Mouse (Mus musculus): ENCODE results near the gene Aldh1l2. TPM values are rescaled to one million over a fixed set of nuclear protein-coding genes. Genes with fewer than 3 reads are reported as not detected.
A peak's percentile ranks its signal among the peaks of the same experiment; 100 is the strongest.

The Aldh1l2 gene
- 0.29 and 0.47 TPM in 2 replicates for polyA plus RNA-seq (2015; fragmentation: Nextera tagmentation; extraction: Ambion mirVana)

DNA sequence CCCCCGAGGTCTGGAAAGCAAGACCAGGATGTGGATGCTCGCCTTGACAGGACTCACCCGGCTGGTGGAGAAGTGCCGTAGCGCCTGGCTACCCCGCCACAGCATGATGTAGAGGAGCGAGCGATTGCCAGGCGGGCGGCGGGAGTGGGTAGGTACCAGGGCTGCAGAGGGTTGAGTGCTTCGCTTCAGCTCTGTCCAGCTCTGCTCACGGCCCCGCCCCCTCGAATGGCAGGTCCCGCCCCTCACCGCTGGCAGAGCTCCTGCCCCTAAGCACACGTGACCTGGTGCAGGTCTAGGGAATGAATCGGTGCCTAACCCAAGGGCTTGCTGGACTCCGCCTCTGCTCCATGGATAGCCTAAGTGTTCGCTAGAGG lies at the start of gene Aldh1l2:
TSS of gene Aldh1l2 (minus strand) at position 231 of the 374 bp plus-strand sequence.
- peak; percentile 96 for ATAC-seq (replicated peaks; ENCODE audit: low FRiP score, low read depth)
- H3K4me3 ChIP-seq (replicated peaks; ENCODE audit: low read depth, low read length) = peak within 1 kb of the TSS; percentile 36

DNA sequence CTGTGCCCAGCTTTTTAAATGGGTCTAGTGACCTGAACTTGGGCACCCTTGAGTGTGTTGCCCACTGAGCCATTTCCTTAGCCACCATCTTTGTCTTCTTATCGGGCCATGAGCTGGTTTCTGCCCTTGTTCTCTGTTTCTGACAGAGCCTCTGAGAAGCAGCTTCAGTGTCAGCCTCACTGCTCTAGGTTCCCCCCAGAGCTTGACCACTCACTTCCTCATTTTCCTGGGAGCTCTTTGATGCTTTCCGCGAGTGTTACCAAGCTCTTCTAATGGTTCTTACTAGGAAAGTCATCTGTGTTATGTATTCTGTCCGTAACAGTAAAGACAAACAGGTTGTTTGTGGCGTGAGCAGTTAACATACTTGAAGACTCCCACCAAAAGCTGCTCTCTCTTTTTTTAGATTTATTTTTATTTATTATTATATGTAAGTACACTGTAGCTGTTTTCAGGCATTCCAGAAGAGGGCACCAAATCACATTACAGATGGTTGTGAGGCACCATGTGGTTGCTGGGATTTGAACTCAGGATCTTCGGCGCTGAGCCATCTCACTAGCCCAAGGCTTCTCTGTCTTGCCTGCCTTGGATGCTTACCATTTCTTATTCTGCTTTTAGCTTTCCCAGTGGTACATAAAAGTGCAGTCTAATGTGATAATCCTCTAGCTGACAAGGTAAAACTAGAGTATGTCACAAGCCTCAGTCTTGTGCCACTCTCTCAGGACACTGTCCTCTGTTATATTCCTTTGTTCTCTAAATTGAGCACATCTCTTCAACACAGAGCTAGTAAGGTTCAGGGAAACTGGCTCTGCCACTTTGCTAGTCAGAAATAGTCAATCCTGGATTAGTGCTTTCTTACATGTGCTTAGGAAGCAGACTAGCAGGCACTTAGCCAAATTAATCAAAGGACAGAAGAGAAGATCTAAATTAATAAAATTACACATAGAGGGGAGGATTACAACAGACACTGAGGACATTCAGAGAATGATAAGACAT lies 31.8 kb upstream of the Aldh1l2 start:
- DNase-seq (ENCODE audit: low spot score) (no peak), ATAC-seq (replicated peaks; ENCODE audit: low FRiP score, low read depth) (no peak)
- Histone ChIP-seq H3K4me3 (replicated peaks; ENCODE audit: low read depth, low read length) (no peak overlapping the region), H3K36me3 (ENCODE audit: insufficient read depth, low read length) (peaks cover 62% of the 10 kb centered on the region), H3K27ac (no peak overlapping the region), H3K9ac (ENCODE audit: low read depth, low read length) (no peak overlapping the region), H3K4me1 (replicated peaks; ENCODE audit: insufficient read depth, low read length) (no peaks in the 10 kb centered on the region), H3K9me3 (replicated peaks; ENCODE audit: low read length) (no peaks in the 10 kb centered on the region), H3K4me2 (ENCODE audit: low read length) (no peak overlapping the region), H3K27me3 (ENCODE audit: insufficient read depth, low read length) (no peaks in the 10 kb centered on the region)
- no peak; the same call in 1 of the 2 replicates for TF ChIP-seq CTCF (IDR thresholded peaks at IDR 0.05; ENCODE audit: low read depth)
- 95% methylated on average over 7 of the region's 7 CpGs for WGBS

More for the DNA sequence above, at the start of gene Aldh1l2:
- H3K4me2 ChIP-seq (ENCODE audit: low read length) = peak within 1 kb of the TSS; percentile 68
- no peaks in the 10 kb centered on the region; the same call in 1 of the 2 replicates for H3K4me1 ChIP-seq (replicated peaks; ENCODE audit: insufficient read depth, low read length)
- no peaks in the 10 kb centered on the region for H3K9me3 ChIP-seq (replicated peaks; ENCODE audit: low read length)
- H3K9ac ChIP-seq (ENCODE audit: low read depth, low read length) = peak within 1 kb of the TSS; percentile 50
- no peak within 1 kb of the TSS for H3K27ac ChIP-seq
- H3K27me3 ChIP-seq (ENCODE audit: insufficient read depth, low read length) = no peaks in the 10 kb centered on the region
- peak; percentile 83 for DNase-seq (ENCODE audit: low spot score)
- WGBS = under 1% methylated on average over 21 of the region's 21 CpGs
- TF ChIP-seq CTCF (IDR thresholded peaks at IDR 0.05; ENCODE audit: low read depth) = no peak
- no peaks in the 10 kb centered on the region for H3K36me3 ChIP-seq (ENCODE audit: insufficient read depth, low read length)

DNA sequence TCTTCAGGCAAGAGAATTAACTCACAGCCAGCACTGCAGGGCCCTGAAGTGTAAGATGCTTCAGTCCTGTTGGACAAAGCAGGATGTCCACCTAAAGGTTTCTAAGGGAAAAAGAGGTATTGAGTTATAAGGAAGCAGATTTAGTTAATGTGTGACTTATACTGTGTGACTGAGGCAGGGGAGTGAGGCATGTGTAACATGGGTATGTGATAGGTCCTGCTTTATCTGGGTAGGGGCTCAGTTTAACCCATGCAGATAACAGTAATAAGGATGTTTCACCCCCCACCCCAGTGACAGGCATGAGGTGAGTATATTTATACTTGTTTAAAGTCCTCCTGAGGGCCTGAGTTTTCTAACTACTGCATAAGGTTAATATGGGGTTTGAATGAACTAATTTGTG lies 29.1 kb upstream of the Aldh1l2 start:
- ATAC-seq (replicated peaks; ENCODE audit: low FRiP score, low read depth) = no peak
- peaks cover 54% of the 10 kb centered on the region for H3K36me3 ChIP-seq (ENCODE audit: insufficient read depth, low read length)

DNA sequence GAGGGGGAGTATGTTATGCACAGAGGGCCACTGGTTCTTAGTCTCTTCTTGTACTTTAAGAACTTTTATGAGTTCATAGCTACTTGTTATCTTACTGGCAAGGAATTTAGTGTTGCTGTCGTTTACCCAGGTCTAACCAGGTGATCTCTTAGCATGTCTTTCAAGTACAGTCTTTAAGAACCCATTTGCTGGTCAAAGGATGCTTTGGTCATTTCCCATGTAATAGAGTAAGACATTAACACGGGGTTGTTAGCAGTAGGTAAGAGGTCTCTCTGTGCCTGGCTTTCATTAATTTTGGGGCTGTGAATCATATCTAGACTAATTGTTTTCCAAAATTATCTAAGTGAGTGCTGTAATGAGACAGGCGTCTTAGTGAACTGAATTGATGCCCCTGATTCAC lies 11.4 kb upstream of the Aldh1l2 start:
- H3K9ac ChIP-seq (ENCODE audit: low read depth, low read length) = no peak overlapping the region
- 0 out of 2 replicates have a peak, but pooled peaks cover under 1% of the 10 kb centered on the region for H3K36me3 ChIP-seq (ENCODE audit: insufficient read depth, low read length)
- H3K4me3 ChIP-seq (replicated peaks; ENCODE audit: low read depth, low read length) = no peak overlapping the region; the same call in 1 of the 2 replicates
- DNase-seq (ENCODE audit: low spot score) (no peak), ATAC-seq (replicated peaks; ENCODE audit: low FRiP score, low read depth) (no peak)
- H3K4me1 ChIP-seq (replicated peaks; ENCODE audit: insufficient read depth, low read length) = peaks cover 5% of the 10 kb centered on the region; the same call in 1 of the 2 replicates
- H3K4me2 ChIP-seq (ENCODE audit: low read length) = peak overlapping the region; percentile 68
- H3K9me3 ChIP-seq (replicated peaks; ENCODE audit: low read length) = no peaks in the 10 kb centered on the region
- 53% methylated on average over 3 of the region's 3 CpGs for WGBS
- TF ChIP-seq CTCF (IDR thresholded peaks at IDR 0.05; ENCODE audit: low read depth) = no peak
- no peaks in the 10 kb centered on the region for H3K27me3 ChIP-seq (ENCODE audit: insufficient read depth, low read length)
- H3K27ac ChIP-seq = no peak overlapping the region

More for the DNA sequence above, 29.1 kb upstream of the Aldh1l2 start:
- Histone ChIP-seq H3K27ac (no peak overlapping the region), H3K27me3 (ENCODE audit: insufficient read depth, low read length) (no peaks in the 10 kb centered on the region), H3K4me1 (replicated peaks; ENCODE audit: insufficient read depth, low read length) (no peaks in the 10 kb centered on the region), H3K4me2 (ENCODE audit: low read length) (no peak overlapping the region), H3K9ac (ENCODE audit: low read depth, low read length) (no peak overlapping the region), H3K9me3 (replicated peaks; ENCODE audit: low read length) (no peaks in the 10 kb centered on the region), H3K4me3 (replicated peaks; ENCODE audit: low read depth, low read length) (no peak overlapping the region)
- no peak for TF ChIP-seq CTCF (IDR thresholded peaks at IDR 0.05; ENCODE audit: low read depth)
- no peak for DNase-seq (ENCODE audit: low spot score)

DNA sequence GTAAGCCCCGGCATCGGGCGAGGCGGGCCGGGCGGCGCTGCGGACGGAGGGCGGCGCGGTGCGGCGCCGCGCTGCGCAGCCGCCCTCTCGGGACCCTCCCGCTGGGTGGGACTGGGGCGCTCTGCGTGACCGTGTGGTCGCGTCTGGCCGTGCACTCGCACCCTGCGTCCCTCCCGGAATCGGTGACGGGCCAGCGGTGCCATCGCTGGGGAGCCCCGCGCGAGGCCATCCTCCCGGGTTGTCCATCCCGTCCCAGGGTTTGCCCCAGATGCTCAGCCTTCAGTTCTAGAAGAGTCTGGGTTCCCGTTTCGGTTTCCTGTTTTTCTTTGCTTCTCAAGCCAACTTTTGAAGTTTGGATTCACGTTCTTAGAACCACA lies 10.2 kb upstream of the Aldh1l2 start:
- H3K27me3 ChIP-seq (ENCODE audit: insufficient read depth, low read length) = no peaks in the 10 kb centered on the region
- peak; percentile 90 for ATAC-seq (replicated peaks; ENCODE audit: low FRiP score, low read depth)
- TF ChIP-seq CTCF (IDR thresholded peaks at IDR 0.05; ENCODE audit: low read depth) = no peak
- H3K4me1 ChIP-seq (replicated peaks; ENCODE audit: insufficient read depth, low read length) = peaks cover 5% of the 10 kb centered on the region; the same call in 1 of the 2 replicates
- peak overlapping the region; percentile 91 for H3K9ac ChIP-seq (ENCODE audit: low read depth, low read length)
- peak overlapping the region; percentile 68 for H3K4me2 ChIP-seq (ENCODE audit: low read length)
- no peaks in the 10 kb centered on the region for H3K36me3 ChIP-seq (ENCODE audit: insufficient read depth, low read length)
- H3K27ac ChIP-seq = peak overlapping the region; percentile 91
- H3K9me3 ChIP-seq (replicated peaks; ENCODE audit: low read length) = no peaks in the 10 kb centered on the region
- under 1% methylated on average over 30 of the region's 41 CpGs for WGBS
- peak; percentile 76 for DNase-seq (ENCODE audit: low spot score)
- H3K4me3 ChIP-seq (replicated peaks; ENCODE audit: low read depth, low read length) = peak overlapping the region; percentile 89

DNA sequence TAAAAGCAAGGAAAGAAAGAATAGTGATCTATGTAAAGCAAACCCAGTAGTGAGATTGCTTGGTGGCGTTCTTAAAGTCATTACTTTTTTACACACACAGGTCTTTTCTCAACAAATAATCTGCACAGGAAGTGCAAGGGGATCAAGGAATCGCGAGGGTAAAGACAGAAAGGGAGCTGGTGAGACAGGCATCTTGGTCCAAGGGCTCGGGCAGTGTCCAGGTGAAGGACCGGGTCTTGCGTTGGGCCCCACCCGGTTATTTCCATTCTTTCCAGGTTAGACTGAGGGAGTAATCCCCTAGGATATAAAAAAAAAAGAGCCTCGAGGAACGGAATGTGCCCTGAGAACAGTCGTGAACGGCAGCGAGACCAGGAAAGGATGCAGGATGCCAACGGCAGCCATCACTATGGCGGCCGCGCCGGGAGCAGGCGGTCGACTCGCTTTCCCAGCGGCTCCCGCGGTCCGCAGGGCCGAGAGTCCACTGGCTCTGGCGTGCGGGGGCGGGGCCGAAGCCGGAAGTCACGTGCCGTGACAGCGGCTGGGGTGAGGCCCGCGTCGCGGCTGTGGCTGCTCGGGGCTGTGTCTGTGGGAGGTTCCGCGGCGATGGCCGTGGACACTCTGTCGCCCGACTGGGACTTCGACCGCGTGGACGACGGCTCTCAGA lies 9.6 kb upstream of the Aldh1l2 start, which contains the start of gene Washc4:
TSS of gene Washc4 (plus strand) at position 314 of the 664 bp plus-strand sequence.
- DNase-seq (ENCODE audit: low spot score) = peak; percentile 96
- H3K9ac ChIP-seq (ENCODE audit: low read depth, low read length) = peak within 1 kb of the TSS; percentile 91
- ATAC-seq (replicated peaks; ENCODE audit: low FRiP score, low read depth) = peak; percentile 99
- no peaks in the 10 kb centered on the region for H3K9me3 ChIP-seq (replicated peaks; ENCODE audit: low read length)
- no peaks in the 10 kb centered on the region for H3K27me3 ChIP-seq (ENCODE audit: insufficient read depth, low read length)
- TF ChIP-seq CTCF (IDR thresholded peaks at IDR 0.05; ENCODE audit: low read depth) = no peak
- H3K4me3 ChIP-seq (replicated peaks; ENCODE audit: low read depth, low read length) = peak within 1 kb of the TSS; percentile 89
- peak within 1 kb of the TSS; percentile 68 for H3K4me2 ChIP-seq (ENCODE audit: low read length)
- H3K4me1 ChIP-seq (replicated peaks; ENCODE audit: insufficient read depth, low read length) = peaks cover 5% of the 10 kb centered on the region; the same call in 1 of the 2 replicates
- H3K36me3 ChIP-seq (ENCODE audit: insufficient read depth, low read length) = no peaks in the 10 kb centered on the region
- 2% methylated on average over 40 of the region's 49 CpGs for WGBS
- H3K27ac ChIP-seq = peak within 1 kb of the TSS; percentile 91
